Mouse (Mus musculus) forebrain, embryonic 10.5 days (tissue): ENCODE results near the gene Rprd1b. TPM values are rescaled to one million over a fixed set of nuclear protein-coding genes. Genes with fewer than 3 reads are reported as not detected.

Source experiments
- DNase-seq: peaks from one replicate; pipeline ENCODE4 v3.0.0-alpha.2; 2017; ENCODE audit warnings: low spot score; ENCODE audit errors: extremely low spot score
- H3K27ac ChIP-seq: fragments of 300-500 bp; sonication (generic); 2 replicates; pipeline ENCODE4 v1.5.1; 2016; ENCODE audit warnings: mild to moderate bottlenecking
- H3K27me3 ChIP-seq: fragments of 300-500 bp; sonication (generic); 2 replicates; pipeline ENCODE4 v1.6.1; 2016; ENCODE audit warnings: mild to moderate bottlenecking; ENCODE audit not compliant: poor library complexity, severe bottlenecking
- H3K36me3 ChIP-seq: fragments of 300-500 bp; sonication (generic); replicated peaks from 2 replicates; pipeline ENCODE4 v1.6.1; 2016; ENCODE audit warnings: mild to moderate bottlenecking, moderate library complexity
- H3K4me1 ChIP-seq: fragments of 300-500 bp; sonication (generic); 2 replicates; pipeline ENCODE4 v1.6.1; 2016
- H3K4me3 ChIP-seq: fragments of 300-500 bp; sonication (generic); 2 replicates; pipeline ENCODE4 v1.5.1; 2016; ENCODE audit warnings: mild to moderate bottlenecking, moderate library complexity
- H3K9me3 ChIP-seq: fragments of 300-500 bp; sonication (generic); 2 replicates; pipeline ENCODE4 v1.6.1; 2016; ENCODE audit warnings: mild to moderate bottlenecking, moderate library complexity
- WGBS: fragments of 180-500 bp; shearing (Covaris S2); methylation state at CpG from one replicate; pipeline ENCODE4 v1.1.7; 2016; 5-methylcytosine and 5-hydroxymethylcytosine counted together
- polyA plus RNA-seq: library from polyadenylated mRNA; unstranded; fragments of >200 nt; fragmentation: Nextera tagmentation; extraction: Ambion mirVana; gene quantifications from 2 replicates; pipeline ENCODE4 v1.2.1, GENCODE M21; 2016

Rprd1b gene
- polyA plus RNA-seq, 1 experiment from 2014 or later, result 59.3 TPM

GRCm38 (mm10) chr2:158097071-158097470, 68.8 kb downstream of the Rprd1b start:
- no peak for DNase-seq
- 88% methylated on average over 5 of the region's 5 CpGs for WGBS

GRCm38 (mm10) chr2:158098730-158099129, 70.4 kb downstream of the Rprd1b start:
- Histone ChIP-seq H3K27me3 (no peaks in the 10 kb centered on the region), H3K4me1 (peaks cover 12% of the 10 kb centered on the region), H3K27ac (no peak overlapping the region), H3K4me3 (no peak overlapping the region), H3K9me3 (no peaks in the 10 kb centered on the region), H3K36me3 (no peaks in the 10 kb centered on the region)
- DNase-seq, result no peak
- WGBS, result 90% methylated on average over 5 of the region's 5 CpGs

More at GRCm38 (mm10) chr2:158097071-158097470, 68.8 kb downstream of the Rprd1b start:
- Histone ChIP-seq H3K27ac (no peak overlapping the region), H3K36me3 (no peaks in the 10 kb centered on the region), H3K27me3 (no peaks in the 10 kb centered on the region), H3K4me3 (no peak overlapping the region), H3K4me1 (peaks cover 15% of the 10 kb centered on the region), H3K9me3 (no peaks in the 10 kb centered on the region)

GRCm38 (mm10) chr2:158099537-158099936, 71.2 kb downstream of the Rprd1b start:
- H3K4me1 ChIP-seq, result peaks cover 5% of the 10 kb centered on the region; the same call in 1 of the 2 replicates
- H3K4me3 ChIP-seq, result no peak overlapping the region
- 87% methylated on average over 3 of the region's 3 CpGs for WGBS
- no peaks in the 10 kb centered on the region for H3K9me3 ChIP-seq
- H3K36me3 ChIP-seq, result no peaks in the 10 kb centered on the region
- H3K27me3 ChIP-seq, result no peaks in the 10 kb centered on the region
- no peak overlapping the region for H3K27ac ChIP-seq
- DNase-seq, result no peak

DNA sequence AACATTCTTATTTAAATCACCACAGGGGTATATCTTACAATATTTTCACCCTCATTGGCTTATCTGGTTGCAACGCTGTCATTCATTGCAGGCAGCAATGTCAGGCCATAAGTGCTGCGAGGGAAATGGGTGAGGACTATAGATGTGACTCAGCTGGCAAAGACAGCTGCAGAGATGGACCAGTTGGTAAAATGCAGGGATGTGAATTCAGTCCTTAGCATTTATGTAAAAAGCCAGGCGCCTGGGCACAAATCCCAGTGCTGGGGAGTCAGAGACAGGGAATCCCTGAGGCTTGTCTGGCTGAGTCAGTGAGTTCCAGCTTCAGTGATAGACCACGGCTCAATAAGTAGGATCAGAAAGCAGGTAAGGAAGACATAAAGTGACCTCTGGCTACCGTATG, 73.5 kb downstream of the Rprd1b start:
- H3K36me3 ChIP-seq, result no peaks in the 10 kb centered on the region
- H3K27ac ChIP-seq, result no peak overlapping the region
- no peak overlapping the region for H3K4me3 ChIP-seq
- no peaks in the 10 kb centered on the region for H3K27me3 ChIP-seq
- 82% methylated on average over 5 of the region's 5 CpGs for WGBS
- no peaks in the 10 kb centered on the region for H3K9me3 ChIP-seq
- H3K4me1 ChIP-seq, result no peaks in the 10 kb centered on the region
- no peak for DNase-seq

- Histone ChIP-seq H3K9me3 (no peaks in the 10 kb centered on the region), H3K4me1 (peaks cover 9% of the 10 kb centered on the region), H3K27me3 (no peaks in the 10 kb centered on the region), H3K36me3 (no peaks in the 10 kb centered on the region), H3K4me3 (no peak overlapping the region), H3K27ac (no peak overlapping the region)
- 86% methylated on average over 6 of the region's 6 CpGs for WGBS
- DNase-seq, result no peak
Observed at GRCm38 (mm10) chr2:158104966-158105365, 76.7 kb downstream of the Rprd1b start.

- H3K4me1 ChIP-seq, result peaks cover 9% of the 10 kb centered on the region
- H3K4me3 ChIP-seq, result no peak overlapping the region
- H3K36me3 ChIP-seq, result no peaks in the 10 kb centered on the region
- no peak for DNase-seq
- H3K27ac ChIP-seq, result no peak overlapping the region
- 90% methylated on average over 6 of the region's 6 CpGs for WGBS
- H3K9me3 ChIP-seq, result no peaks in the 10 kb centered on the region
- H3K27me3 ChIP-seq, result no peaks in the 10 kb centered on the region
Observed at GRCm38 (mm10) chr2:158105605-158106004, 77.3 kb downstream of the Rprd1b start.

GRCm38 (mm10) chr2:158106947-158107587, 78.8 kb downstream of the Rprd1b start:
- no peaks in the 10 kb centered on the region for H3K27me3 ChIP-seq
- peaks cover 9% of the 10 kb centered on the region for H3K4me1 ChIP-seq
- no peak overlapping the region for H3K4me3 ChIP-seq
- peak; percentile 47 for DNase-seq
- no peak overlapping the region; the same call in 1 of the 2 replicates for H3K27ac ChIP-seq
- H3K9me3 ChIP-seq, result no peaks in the 10 kb centered on the region
- H3K36me3 ChIP-seq, result no peaks in the 10 kb centered on the region
- WGBS, result 48% methylated on average over 6 of the region's 6 CpGs

DNA sequence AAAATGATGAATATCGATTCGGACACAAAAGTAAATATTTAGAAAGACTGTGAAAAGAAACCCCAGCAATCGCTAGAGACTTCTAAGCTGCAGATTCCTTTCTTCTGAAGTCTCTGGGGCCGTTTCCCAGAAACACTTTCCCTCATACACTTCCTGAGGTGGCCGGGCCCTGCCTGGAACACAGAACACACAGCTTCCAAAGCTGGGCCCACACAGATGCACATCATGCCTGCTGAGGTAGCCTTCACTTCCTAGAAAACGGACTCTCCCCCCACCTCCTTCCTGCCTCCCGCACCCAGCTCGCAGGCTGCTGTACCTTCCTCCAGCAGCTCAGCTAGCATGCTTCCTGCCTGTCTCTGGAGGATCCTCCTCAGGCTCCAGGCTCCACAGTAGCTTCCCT, 81.2 kb downstream of the Rprd1b start:
- H3K36me3 ChIP-seq, result no peaks in the 10 kb centered on the region
- no peak overlapping the region for H3K4me3 ChIP-seq
- H3K4me1 ChIP-seq, result peaks cover 14% of the 10 kb centered on the region
- no peaks in the 10 kb centered on the region for H3K27me3 ChIP-seq
- WGBS, result 77% methylated on average over 8 of the region's 8 CpGs
- H3K27ac ChIP-seq, result peak overlapping the region; percentile 26; the same call in 1 of the 2 replicates
- DNase-seq, result no peak
- H3K9me3 ChIP-seq, result no peaks in the 10 kb centered on the region

DNA sequence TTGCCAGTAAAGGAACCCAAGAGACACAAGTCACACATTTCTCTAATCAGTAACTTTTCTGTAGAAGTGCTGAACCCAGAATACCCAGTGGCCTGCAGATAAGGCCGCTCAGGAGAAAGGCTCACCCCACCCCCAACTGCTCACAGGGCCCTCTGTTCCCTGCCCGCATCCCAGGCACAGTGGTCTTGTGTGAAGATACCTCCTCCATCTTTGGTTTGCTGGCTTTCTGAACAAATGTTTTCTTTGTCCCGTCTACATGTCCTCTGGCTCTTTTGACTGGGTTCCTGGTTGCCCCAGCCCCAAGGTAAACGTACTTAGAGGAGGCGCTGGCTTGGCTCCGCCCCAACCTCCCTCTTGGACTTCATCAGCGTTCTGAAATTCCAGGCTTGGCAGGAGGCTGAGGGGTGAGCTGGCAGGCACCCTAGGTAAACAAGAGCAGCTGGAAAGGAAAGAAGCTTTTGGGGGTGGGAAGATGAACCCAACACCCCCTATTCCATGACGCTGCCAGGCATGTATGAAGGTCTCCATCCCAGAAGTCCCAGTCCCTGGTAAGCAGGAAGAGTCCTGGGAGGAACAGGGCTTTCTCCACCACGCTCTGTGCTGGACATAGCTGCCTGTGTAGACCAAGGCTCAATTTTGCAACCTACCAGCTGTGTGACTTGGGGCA, 85.4 kb downstream of the Rprd1b start:
- no peak for DNase-seq
- 46% methylated on average over 9 of the region's 9 CpGs for WGBS
- no peak overlapping the region for H3K27ac ChIP-seq
- H3K9me3 ChIP-seq, result no peaks in the 10 kb centered on the region
- no peaks in the 10 kb centered on the region for H3K36me3 ChIP-seq
- H3K4me1 ChIP-seq, result peaks cover 20% of the 10 kb centered on the region
- no peaks in the 10 kb centered on the region for H3K27me3 ChIP-seq
- no peak overlapping the region for H3K4me3 ChIP-seq

DNA sequence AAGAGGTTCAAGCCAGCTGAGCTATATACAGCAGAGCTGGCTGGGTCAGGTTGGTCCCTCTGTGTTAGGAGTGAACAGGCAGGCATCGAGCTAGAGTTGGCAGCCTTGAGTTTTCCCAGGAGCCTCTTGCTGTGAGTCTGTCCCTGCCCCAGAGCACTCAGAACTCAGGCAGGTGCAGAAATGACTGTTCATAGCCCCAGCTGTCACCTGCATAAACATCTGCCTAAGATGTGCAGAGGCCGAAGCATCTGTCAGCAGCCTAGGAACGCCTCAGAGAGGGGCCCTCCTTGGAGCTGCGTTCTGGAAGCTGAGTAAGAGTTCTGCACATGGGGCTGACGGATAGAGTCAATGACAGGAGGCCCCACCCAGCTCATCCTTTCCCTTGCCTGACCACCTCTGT, 86.6 kb downstream of the Rprd1b start:
- Histone ChIP-seq H3K27ac (no peak overlapping the region), H3K4me3 (no peak overlapping the region), H3K9me3 (no peaks in the 10 kb centered on the region), H3K4me1 (peaks cover 17% of the 10 kb centered on the region), H3K36me3 (no peaks in the 10 kb centered on the region), H3K27me3 (no peaks in the 10 kb centered on the region)
- no peak for DNase-seq
- 86% methylated on average over 5 of the region's 5 CpGs for WGBS

DNA sequence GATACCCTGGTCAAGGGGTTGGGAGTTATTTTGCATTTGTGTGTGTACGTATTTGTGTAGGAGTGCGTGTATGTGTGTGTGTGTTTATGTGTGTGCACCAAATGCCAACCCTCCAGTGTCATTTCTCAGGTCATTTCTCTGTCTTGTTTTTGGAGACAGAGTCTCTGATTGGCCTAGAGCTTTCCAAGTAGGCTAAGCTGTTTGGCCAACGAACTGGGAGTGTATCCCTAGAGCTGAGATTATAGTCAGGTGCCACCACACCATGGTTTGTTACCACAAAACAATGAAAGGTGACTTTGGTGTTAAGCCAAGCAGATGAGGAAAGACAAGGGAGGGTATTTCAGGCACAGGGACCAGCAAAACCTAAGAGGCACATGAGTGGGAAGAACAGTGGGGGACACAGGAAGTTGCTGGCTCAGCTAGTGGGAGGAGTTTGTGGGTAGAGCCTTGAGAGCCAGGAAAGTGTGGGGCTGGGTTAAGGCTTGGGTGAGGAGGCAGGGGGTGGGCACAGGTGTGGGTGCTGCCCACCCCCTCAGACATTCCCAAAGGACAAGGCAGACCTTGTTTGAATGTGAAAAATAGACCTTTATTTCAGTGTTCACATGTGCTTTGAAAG, 87.6 kb downstream of the Rprd1b start:
- no peaks in the 10 kb centered on the region for H3K36me3 ChIP-seq
- H3K27me3 ChIP-seq, result no peaks in the 10 kb centered on the region
- DNase-seq, result no peak
- H3K4me3 ChIP-seq, result no peak overlapping the region
- no peaks in the 10 kb centered on the region for H3K9me3 ChIP-seq
- H3K27ac ChIP-seq, result no peak overlapping the region
- peaks cover 17% of the 10 kb centered on the region for H3K4me1 ChIP-seq
- WGBS, result 90% methylated on average over 3 of the region's 3 CpGs

- H3K4me1 ChIP-seq, result peaks cover 22% of the 10 kb centered on the region
- H3K4me3 ChIP-seq, result no peak overlapping the region
- DNase-seq, result no peak
- H3K27me3 ChIP-seq, result no peaks in the 10 kb centered on the region
- WGBS, result 66% methylated on average over 6 of the region's 6 CpGs
- H3K36me3 ChIP-seq, result no peaks in the 10 kb centered on the region
- no peaks in the 10 kb centered on the region for H3K9me3 ChIP-seq
- H3K27ac ChIP-seq, result no peak overlapping the region
Observed at GRCm38 (mm10) chr2:158116653-158117052, 88.4 kb downstream of the Rprd1b start.

DNA sequence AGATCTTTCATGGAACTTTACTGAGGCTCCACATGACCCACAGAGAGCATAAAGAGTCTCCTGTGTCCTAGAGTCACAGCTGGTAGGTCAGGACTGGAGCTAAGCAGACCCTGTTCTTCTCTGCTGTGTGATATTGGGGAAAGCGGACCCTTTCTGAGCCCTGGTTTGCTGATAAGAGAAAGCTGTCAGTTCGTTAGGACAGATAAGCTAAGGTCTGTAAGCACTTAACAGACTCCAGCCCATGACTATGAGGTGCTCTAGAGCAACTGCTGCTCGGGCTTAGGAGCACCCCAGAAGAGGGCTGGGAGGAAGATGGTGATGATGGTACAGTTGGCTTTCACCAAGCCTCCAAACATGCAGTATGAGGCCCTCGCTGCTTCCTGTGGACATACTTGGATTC, 90.8 kb downstream of the Rprd1b start:
- H3K4me3 ChIP-seq, result no peak overlapping the region
- peaks cover 25% of the 10 kb centered on the region for H3K4me1 ChIP-seq
- H3K27ac ChIP-seq, result no peak overlapping the region
- no peaks in the 10 kb centered on the region for H3K36me3 ChIP-seq
- H3K9me3 ChIP-seq, result no peaks in the 10 kb centered on the region
- no peak for DNase-seq
- 87% methylated on average over 4 of the region's 4 CpGs for WGBS
- H3K27me3 ChIP-seq, result no peaks in the 10 kb centered on the region
